Mouse (Mus musculus) Patski (cell line): ENCODE measurements at regions not wholly inside any gene's neighbourhood (a gene's known extent, or its start where the extent isn't known, plus 50 kb on each side); places are given as distances from the start of the nearest gene placed in this dataset.
A peak's percentile ranks its signal among the peaks of the same experiment; 100 is the strongest.

Source experiments
- ATAC-seq: fragments of 100-300 bp; one replicate; pipeline ENCODE4 v1.8.0; 2021
- CTCF ChIA-PET: fragments of 350-600 bp; sonication (Branson Sonifier 250); formaldehyde crosslinking; loops from one replicate; lab custom pipeline; 2022; ENCODE audit warnings: inconsistent platforms; lab: Charles Lee
- POLR2A ChIA-PET: fragments of 350-600 bp; sonication (Branson Sonifier 250); formaldehyde crosslinking; loops from one replicate; lab custom pipeline; 2022; ENCODE audit warnings: antibody characterized with exemption, inconsistent platforms; lab: Charles Lee
- DNase-seq: peaks from one replicate; pipeline ENCODE4 v3.0.0-alpha.2; 2011; ENCODE audit warnings: low read depth, low spot score
- H3K27me3 ChIP-seq: fragments of 371-371 bp; one replicate; pipeline ENCODE4 v1.5.1; 2021
- CTCF ChIP-seq: fragments of 100-300 bp; IDR thresholded peaks from one replicate; pipeline ENCODE4 v1.5.1; 2021
- in situ Hi-C: fragments of 300-500 bp; cut with MboI; formaldehyde crosslinking; loops from 3 replicates; pipeline ENCODE4 v1.11.1; 2018; ENCODE audit warnings: low pct_unique_long_range_greater_than_20kb, mixed read lengths

DNA sequence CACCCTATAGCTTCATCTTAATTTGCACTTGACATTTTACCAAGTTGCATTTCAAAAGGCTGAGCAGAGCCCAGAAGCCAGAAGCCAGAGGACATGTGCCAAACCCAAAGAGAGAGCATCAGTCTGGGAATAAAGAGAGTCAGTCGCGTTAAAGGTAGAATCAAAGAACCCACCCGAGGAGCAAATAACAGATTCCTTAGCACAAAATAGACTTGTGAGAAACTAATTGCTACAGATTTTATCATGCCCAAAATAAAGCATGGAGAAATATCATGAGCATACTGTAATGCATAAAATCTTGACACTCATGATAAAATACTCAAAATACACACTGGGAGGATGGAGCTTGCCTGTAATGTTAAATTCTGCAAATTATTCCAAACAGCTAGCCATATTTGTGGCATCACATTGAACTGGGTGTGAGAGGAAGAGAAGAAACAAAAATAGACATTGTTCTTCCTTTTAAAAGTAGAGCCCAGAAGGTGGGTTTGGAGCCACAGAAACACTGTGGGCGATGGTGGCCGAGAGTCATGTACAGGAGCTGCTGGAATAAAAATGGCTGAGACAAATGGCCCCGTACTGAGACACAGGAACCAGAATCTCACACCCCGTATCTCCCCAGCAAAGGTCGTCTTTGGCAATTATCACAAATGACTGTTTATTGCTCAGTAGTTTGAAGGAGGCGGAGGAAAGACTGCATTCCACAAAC is 317.2 kb downstream of the Klf6 start:
- ATAC-seq (no peak), DNase-seq (no peak)
- no peak for TF ChIP-seq CTCF
- no peaks in the 10 kb centered on the region for H3K27me3 ChIP-seq
- CTCF ChIA-PET = no interaction called here
- POLR2A ChIA-PET = no interaction called here
- in situ Hi-C loops = no loop called here

DNA sequence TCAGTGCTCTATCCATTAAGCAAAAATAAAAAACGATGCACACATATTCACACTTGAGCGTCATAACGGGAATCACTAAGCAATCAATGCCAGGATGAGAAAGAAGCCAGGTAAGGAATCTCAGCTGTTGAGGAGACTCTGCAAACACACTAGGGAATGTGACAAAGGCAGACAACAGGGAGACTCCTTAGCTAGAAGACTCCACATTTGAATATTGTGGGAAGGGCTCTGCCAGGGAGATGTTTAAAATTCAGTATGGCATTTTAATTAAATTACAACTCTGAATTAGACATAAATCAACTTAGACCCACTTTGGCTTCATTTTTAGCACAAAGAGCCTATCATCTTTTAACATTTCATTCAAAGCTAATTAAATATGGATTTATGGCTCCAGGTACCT is 327.9 kb downstream of the Klf6 start:
- in situ Hi-C loops = no loop called here
- ATAC-seq = no peak
- TF ChIP-seq CTCF = no peak
- ChIA-PET POLR2A (no interaction called here), CTCF (interaction anchor here (1.0 to 1.1 kb wide), 2 partner anchors 9 to 17 kb away, joined by 3 read pairs; no protein-coding TSS in a partner anchor)
- no peak for DNase-seq
- H3K27me3 ChIP-seq = no peaks in the 10 kb centered on the region

DNA sequence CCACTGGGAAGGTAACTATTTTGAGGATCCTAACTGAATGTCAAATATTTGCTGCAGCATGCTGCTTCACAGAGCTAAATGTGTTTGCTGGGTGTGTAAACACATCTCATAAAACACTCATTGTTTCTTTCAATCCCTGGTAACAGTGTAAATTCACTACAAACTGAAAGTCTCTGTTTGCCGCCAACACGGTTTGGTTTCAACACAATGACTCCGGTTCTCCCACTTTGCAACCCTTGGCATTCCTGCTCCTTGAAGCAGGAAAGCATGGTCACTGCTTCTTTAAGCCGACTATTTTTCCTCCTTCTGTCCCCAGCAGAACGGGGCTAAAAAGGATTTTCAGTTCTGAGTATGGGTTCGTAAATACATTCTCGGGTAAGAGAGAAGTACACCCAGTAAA is 328.3 kb downstream of the Klf6 start:
- no peak for DNase-seq
- CTCF ChIA-PET = interaction anchor here (1.0 to 1.1 kb wide), 2 partner anchors 9 to 18 kb away, joined by 3 read pairs; no protein-coding TSS in a partner anchor
- POLR2A ChIA-PET = no interaction called here
- H3K27me3 ChIP-seq = no peaks in the 10 kb centered on the region
- no peak for ATAC-seq
- no peak for TF ChIP-seq CTCF
- in situ Hi-C loops = no loop called here

DNA sequence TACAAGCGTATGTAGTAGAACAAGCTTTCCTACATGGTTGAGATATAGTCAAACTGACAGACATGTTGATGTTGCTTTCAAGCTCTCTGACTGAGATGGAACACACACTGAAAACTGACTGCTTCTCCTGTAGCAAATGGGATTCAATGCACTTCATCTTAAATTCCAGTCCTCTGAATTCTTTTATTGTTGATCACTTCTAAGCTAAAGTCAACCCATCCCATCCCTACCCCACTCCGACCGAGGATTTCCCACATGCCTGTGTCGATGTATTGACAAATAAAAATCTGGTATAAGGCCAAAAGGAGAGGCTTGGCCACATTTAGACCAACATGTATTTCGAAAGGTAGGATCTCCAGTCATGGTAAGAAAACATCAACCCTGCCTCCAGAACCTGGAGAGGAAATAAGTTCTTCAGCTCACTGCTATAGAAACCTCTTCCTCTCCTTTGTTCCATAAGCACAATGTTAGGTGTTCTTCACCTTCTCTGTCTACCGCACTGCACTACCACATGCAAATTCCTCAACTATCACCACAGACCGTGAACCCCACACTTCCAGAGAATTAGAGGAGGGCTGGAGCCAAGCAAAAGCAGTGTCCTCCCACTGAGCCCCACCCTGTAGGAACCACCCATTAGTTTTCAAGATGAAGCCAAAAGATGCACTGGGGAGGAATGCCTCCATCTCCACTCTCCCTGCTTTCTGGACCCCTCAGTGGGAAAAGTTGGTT is 330.1 kb downstream of the Klf6 start:
- TF ChIP-seq CTCF = no peak
- peak; percentile 1 for ATAC-seq
- no peaks in the 10 kb centered on the region for H3K27me3 ChIP-seq
- POLR2A ChIA-PET = interaction anchor here (0.6 to 1.7 kb wide), 2 partner anchors 323 to 372 kb away, joined by 3 read pairs; no protein-coding TSS in a partner anchor
- DNase-seq = no peak
- CTCF ChIA-PET = interaction anchor here (0.9 to 1.8 kb wide), 4 partner anchors 30 to 1524 kb away, joined by 3 to 6 read pairs (median 4); partner anchors contain the start of gene Klf6
- in situ Hi-C loops = loop anchor here (5.0 to 10.0 kb wide), 5 partner anchors 281 to 1527 kb away; no protein-coding TSS in a partner anchor

DNA sequence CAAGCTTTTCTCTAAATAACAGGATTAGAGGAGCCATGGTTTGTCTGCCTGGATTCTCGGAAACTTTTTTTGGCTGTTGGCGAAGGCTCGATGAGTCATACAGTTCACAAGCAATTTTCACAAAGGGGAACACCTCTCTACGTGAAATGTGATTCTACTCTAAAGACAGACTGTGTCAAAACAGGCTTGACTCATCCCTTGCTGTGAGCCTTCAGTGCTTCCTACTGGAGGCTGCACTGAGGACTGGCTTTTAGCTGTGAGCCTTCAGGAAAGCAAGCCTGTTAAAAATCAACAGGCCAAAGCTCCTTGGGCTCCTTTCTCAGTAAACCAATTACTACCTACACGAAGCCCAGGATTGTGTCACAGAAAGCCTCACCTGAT is 330.6 kb downstream of the Klf6 start:
- H3K27me3 ChIP-seq = no peaks in the 10 kb centered on the region
- TF ChIP-seq CTCF = peak; percentile 41
- ATAC-seq (peak; percentile 79), DNase-seq (peak; percentile 96)
- POLR2A ChIA-PET = interaction anchor here (0.6 to 1.7 kb wide), 3 partner anchors 314 to 373 kb away, joined by 3 read pairs; no protein-coding TSS in a partner anchor
- CTCF ChIA-PET = interaction anchor here (0.9 to 1.8 kb wide), 4 partner anchors 31 to 1525 kb away, joined by 3 to 6 read pairs (median 4); partner anchors contain the start of gene Klf6
- in situ Hi-C loops = loop anchor here (5.0 to 10.0 kb wide), 5 partner anchors 280 to 1527 kb away; no protein-coding TSS in a partner anchor

DNA sequence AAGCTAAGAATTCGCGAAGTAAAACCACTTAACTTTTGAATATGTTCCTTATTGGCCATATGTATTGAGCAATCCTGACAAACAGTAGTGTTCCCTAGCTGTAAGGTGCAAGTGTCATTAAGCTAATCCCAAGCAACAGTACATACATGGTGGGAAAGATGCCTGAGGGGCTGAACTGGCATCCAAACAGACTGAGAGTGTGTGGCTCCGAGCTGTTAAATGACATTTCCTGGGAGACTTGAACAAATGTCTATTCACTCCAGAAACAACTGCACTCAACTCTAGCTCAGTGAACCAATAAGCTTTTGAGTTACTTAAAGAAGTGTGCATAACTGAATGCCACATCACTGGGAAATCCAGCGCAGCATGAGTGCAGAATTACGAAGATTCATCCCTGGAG is 335.4 kb downstream of the Klf6 start:
- in situ Hi-C loops = loop anchor here (10.0 kb wide), 2 partner anchors 338 to 1532 kb away; no protein-coding TSS in a partner anchor
- ChIA-PET POLR2A (interaction anchor here (0.6 to 0.8 kb wide), 2 partner anchors 29 to 334 kb away, joined by 3 to 5 read pairs; no protein-coding TSS in a partner anchor), CTCF (interaction anchor here (0.9 to 2.0 kb wide), 5 partner anchors 13 to 324 kb away, joined by 3 to 4 read pairs (median 3); no protein-coding TSS in a partner anchor)
- no peaks in the 10 kb centered on the region for H3K27me3 ChIP-seq
- TF ChIP-seq CTCF = no peak
- DNase-seq = no peak
- ATAC-seq = no peak

DNA sequence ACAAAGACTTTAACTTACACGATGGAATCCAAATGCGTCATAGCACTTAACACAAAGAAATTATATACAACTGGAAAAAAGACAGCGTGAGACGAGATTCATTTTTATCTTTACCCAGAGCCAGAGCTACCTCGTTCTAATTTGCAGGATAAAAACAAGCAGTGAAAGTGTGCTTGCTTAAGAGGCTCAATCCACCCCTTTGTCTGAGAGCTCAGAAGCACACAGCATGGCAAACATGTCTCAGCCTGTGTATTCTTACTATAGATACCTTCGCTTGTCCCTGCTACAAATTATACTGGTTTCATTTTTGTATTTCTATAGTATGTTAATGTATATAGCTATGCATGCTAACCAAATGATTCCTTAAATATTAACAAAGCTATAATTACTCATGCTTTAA is 337.8 kb downstream of the Klf6 start:
- DNase-seq (no peak), ATAC-seq (no peak)
- CTCF ChIA-PET = interaction anchor here (0.9 to 1.8 kb wide), 3 partner anchors 13 to 36 kb away, joined by 3 to 5 read pairs (median 3); no protein-coding TSS in a partner anchor
- POLR2A ChIA-PET = interaction anchor here (0.5 kb wide), 1 partner anchor 866 kb away, joined by 5 read pairs; no protein-coding TSS in a partner anchor
- in situ Hi-C loops = loop anchor here (10.0 kb wide), 2 partner anchors 336 to 1534 kb away; no protein-coding TSS in a partner anchor
- no peak for TF ChIP-seq CTCF
- H3K27me3 ChIP-seq = no peaks in the 10 kb centered on the region

DNA sequence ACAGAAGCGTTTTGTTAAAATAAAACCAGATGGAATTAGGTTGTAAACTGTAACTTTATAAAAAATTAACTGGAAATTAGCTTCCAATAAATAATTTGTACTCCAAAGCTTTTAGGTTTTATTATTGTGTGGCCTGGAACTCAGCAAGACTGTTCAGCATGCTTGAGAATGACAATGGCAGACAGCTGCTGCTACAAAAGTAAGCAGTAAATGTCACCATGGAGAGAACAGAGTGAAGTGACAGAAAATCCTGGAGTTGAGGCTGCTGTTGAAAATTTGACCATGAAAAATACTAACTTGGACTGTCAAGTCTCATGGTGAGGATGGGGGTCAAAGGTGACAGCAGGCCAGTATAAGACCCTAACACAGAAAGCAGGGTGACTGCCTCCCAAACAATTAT is 340.2 kb downstream of the Klf6 start:
- POLR2A ChIA-PET = no interaction called here
- in situ Hi-C loops = no loop called here
- no peak for TF ChIP-seq CTCF
- no peaks in the 10 kb centered on the region for H3K27me3 ChIP-seq
- ATAC-seq (no peak), DNase-seq (no peak)
- CTCF ChIA-PET = no interaction called here

DNA sequence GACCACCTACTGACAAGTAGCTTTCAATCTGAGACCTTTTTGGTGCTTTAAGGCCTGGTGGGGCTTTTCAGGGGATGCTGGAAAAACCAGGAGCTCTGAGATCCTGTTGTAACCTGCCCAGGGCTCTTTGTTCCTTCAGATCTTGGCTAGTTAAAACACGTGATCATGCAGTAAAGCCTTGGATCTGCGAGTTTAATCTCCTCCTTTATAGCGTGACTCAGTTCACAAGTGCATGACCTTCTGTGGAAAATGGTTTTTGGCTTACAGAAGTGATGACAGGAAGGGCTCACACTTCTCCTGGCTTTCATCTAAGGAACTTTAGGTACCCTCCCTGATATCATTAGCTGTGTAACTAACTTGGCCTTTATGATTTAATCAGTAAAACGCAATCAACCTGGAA is 343.1 kb upstream of the Pitrm1 start:
- in situ Hi-C loops = no loop called here
- ATAC-seq (no peak), DNase-seq (no peak)
- POLR2A ChIA-PET = no interaction called here
- CTCF ChIA-PET = no interaction called here
- no peak for TF ChIP-seq CTCF
- H3K27me3 ChIP-seq = no peaks in the 10 kb centered on the region

DNA sequence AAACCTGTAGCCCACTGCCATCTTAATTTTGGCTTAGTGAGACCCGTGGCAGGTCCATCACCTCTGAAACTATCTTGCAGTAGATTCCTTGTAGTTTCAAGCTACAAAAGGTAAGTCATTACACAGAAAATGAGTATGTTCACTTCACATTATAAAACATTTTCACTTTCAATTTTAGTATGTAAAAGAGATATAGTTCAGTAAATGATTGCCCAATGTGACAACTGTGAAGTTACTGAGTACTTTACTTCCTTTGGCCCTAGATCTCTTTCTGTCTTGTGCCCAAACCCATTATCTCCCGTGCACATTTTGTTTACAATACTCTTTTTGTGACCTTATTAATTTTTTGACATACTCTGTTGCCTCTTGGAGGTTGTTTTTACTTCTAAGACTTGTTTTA is 335.4 kb upstream of the Pitrm1 start:
- ATAC-seq (no peak), DNase-seq (no peak)
- no peak for TF ChIP-seq CTCF
- CTCF ChIA-PET = interaction anchor here (1.2 to 1.9 kb wide), 3 partner anchors 11 to 14 kb away, joined by 3 to 8 read pairs (median 5); no protein-coding TSS in a partner anchor
- in situ Hi-C loops = no loop called here
- POLR2A ChIA-PET = no interaction called here
- H3K27me3 ChIP-seq = no peaks in the 10 kb centered on the region
